Mouse (Mus musculus) erythroblast, adult 5-6 weeks (primary cell): ENCODE measurements around the gene Dpy30. TPM values are rescaled to one million over a fixed set of nuclear protein-coding genes. Genes with fewer than 3 reads are reported as not detected.
A peak's percentile ranks its signal among the peaks of the same experiment; 100 is the strongest.

Experiments
- ATAC-seq: replicated peaks from 2 replicates; pipeline ENCODE4 v1.8.0; 2016; ENCODE audit warnings: moderate number of reproducible peaks, mild to moderate bottlenecking, moderate TSS enrichment, inconsistent platforms; ENCODE audit not compliant: poor library complexity, low FRiP score, severe bottlenecking
- total RNA-seq, 2 experiments: library from RNA; stranded (forward) in 1 of 2; stranded (reverse) in 1 of 2; fragments of 150-400 nt in 1 of 2; fragments of 200-764, 138-1000 nt in 1 of 2; gene quantifications; 2 replicates each; pipeline versions ENCODE4 v1.2.3 to v1.2.4; 2015 to 2017; ENCODE audit warnings: low replicate concordance in 2 of 2

The Dpy30 gene
- total RNA-seq, 2 experiments from 2014 or later, result 34.2 to 65.9 TPM

DNA sequence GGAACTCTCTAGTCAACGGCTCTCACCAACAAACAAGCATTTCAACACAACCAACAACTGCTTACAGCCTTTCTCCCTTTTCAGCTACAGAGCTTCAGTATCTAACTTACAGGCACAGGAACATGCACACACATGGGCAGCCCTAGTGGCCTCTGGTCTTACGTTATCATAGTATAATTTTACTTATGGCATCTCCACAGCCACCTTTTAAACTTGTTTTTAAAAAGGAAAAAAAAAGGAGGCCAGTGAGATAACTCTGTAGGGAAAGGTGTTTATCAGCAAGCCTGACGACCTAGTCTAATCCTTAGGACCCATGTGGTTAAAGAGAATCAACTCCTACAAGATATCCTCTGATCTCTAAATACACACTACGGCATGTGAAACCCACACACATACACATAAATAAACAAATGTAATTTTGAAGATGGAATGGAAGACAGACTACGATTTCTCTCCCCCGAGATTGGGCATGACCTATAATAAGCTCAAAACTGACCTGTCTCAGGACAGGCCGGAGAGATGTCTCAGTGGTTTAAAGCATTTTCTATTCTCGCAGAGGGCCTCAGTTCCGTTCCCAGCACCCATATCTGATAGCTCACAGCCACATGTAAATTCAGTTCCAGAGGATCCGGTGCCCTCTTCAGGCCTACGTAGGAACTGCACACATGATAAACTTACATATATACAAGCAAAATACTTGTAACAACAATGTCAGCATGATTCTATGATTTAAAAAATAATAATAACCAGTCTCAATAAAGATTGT lies 56.1 kb downstream of the Dpy30 start:
- ATAC-seq, result peak; percentile 92

DNA sequence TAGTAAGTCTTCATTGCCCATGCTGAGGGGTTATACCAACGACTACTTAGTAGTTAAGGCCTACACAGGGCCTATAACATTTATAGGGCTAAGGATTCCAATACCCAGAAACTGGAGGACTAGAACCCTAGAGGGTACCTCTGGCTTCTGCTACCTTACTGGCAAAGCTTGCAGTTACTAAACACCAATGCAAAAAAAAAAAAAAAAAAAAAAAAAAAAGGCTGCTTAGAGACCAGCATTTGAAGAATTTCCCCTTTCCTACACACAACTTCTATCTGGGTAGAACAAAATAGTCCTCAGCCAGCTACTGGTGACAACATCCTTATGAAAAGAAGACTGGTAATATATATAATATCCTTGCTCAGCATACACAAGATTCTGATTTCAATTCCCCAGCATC lies 58.1 kb downstream of the Dpy30 start:
- no peak for ATAC-seq

DNA sequence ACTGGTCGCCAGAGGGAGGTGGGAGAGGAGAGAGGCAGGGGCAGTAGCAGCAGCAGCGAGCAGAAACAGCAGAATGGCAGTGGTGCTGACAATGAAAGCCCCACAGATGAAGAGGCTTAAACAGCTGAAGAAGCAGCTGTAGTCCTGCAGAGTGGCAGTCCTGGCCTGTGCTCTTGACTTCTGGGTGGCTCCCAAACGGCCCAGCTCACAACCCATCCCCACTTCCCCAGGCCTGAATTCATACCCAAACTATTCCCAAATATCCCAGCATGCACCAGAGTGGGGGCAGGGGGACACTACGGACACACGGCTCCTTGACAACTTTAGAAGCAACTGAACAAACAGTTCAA lies 58.6 kb downstream of the Dpy30 start:
- ATAC-seq, result no peak

DNA sequence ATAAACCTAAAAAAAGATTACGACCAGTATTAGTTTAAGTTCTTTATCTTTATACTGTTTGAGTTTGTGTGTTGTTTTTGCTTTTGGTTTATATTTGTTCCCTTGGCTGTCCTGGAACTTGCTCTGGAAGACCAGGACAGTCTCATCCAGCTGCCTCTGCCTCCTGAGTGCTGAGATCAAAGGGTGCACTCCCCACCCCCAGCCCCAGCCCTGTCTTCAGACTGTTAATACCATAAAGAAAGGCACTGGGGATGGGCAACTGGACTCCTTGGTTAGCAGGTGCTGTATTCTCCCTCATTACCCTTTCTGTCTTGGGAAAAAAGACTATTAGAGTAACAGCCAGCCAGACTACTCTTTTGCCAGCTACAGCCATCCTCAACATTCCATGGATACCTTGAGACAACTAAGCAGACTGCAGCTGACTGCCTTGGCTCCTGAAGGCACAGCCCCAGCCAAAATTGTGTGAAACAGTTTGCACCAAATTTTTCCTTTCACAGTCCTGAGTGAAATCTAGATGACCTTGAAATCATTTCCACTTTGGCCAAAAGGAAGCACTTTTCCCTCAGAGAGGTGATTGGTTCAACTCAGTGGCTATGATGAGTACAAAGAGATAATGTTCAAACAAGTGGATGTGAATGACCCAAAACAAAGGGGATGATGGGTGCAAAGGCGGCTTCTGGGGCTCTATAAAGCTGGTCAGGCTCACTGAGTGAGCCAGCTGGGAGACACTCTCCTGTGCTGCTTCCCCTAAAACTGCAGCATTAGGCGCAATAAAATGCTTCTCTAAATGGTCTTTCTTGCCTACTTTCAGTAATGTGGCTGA lies 59.2 kb downstream of the Dpy30 start:
- ATAC-seq, result no peak

DNA sequence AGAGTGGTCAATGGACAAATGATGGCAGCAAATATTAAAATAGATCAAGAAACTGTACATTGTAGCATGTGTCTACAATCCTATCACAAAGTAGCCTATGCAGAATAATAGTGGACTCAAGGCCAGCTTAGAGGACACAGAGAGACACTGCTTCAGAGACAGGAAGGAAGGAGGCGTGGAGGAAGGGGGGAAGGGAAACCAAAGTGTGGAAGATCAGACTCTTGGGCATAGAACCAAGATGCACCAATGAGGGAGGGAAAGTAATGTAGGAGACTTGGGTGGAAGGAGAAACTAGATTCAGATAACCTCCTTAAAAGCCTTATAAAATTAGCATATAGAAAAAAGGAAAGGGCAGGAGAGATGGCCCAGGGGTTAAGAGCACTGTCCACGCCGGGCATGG lies 61.3 kb downstream of the Dpy30 start:
- no peak for ATAC-seq

Other genes with a start within 250 kb of the Dpy30 start
- gene Memo1, start 28.4 kb downstream of the Dpy30 start, total RNA-seq (2015; ENCODE audit: low replicate concordance), result 287 and 347 TPM in 2 replicates
- gene Memo1, start 28.4 kb downstream of the Dpy30 start, total RNA-seq (2017; ENCODE audit: low replicate concordance), result 544 and 662 TPM in 2 replicates
- 12.5 and 14.4 TPM in 2 replicates for gene Spast, start 15.0 kb upstream of the Dpy30 start, total RNA-seq (2015; ENCODE audit: low replicate concordance)
- 18.1 and 21.4 TPM in 2 replicates for gene Spast, start 15.0 kb upstream of the Dpy30 start, total RNA-seq (2017; ENCODE audit: low replicate concordance)
- gene Slc30a6, start 71.7 kb upstream of the Dpy30 start, total RNA-seq (2015; ENCODE audit: low replicate concordance), result 0.58 and 8.4 TPM in 2 replicates
- gene Slc30a6, start 71.7 kb upstream of the Dpy30 start, total RNA-seq (2017; ENCODE audit: low replicate concordance), result 2.4 and 6.0 TPM in 2 replicates
- gene Nlrc4, start 135.2 kb upstream of the Dpy30 start, total RNA-seq (2015; ENCODE audit: low replicate concordance), result 1.3 and 2.9 TPM in 2 replicates
- 1.1 and 1.3 TPM in 2 replicates for gene Nlrc4, start 135.2 kb upstream of the Dpy30 start, total RNA-seq (2017; ENCODE audit: low replicate concordance)
- 280 and 306 TPM in 2 replicates for gene Yipf4, start 165.5 kb upstream of the Dpy30 start, total RNA-seq (2015; ENCODE audit: low replicate concordance)
- gene Yipf4, start 165.5 kb upstream of the Dpy30 start, total RNA-seq (2017; ENCODE audit: low replicate concordance), result 409 and 455 TPM in 2 replicates
- 54.4 and 88.6 TPM in 2 replicates for gene Birc6, start 204.4 kb upstream of the Dpy30 start, total RNA-seq (2015; ENCODE audit: low replicate concordance)
- 40.4 and 48.6 TPM in 2 replicates for gene Birc6, start 204.4 kb upstream of the Dpy30 start, total RNA-seq (2017; ENCODE audit: low replicate concordance)